Mouse (Mus musculus): ENCODE measurements around the gene Rab40c. TPM values are rescaled to one million over a fixed set of nuclear protein-coding genes. Genes with fewer than 3 reads are reported as not detected.

Gene Rab40c
- total RNA-seq, 2 experiments from 2014 or later = 9.3 to 12.6 TPM

GRCm38 (mm10) chr17:25946349-25946748, 26.8 kb upstream of the Rab40c start:
- no peak for DNase-seq

GRCm38 (mm10) chr17:25945517-25946155, 26.1 kb upstream of the Rab40c start:
- DNase-seq = peak; percentile 48

DNA sequence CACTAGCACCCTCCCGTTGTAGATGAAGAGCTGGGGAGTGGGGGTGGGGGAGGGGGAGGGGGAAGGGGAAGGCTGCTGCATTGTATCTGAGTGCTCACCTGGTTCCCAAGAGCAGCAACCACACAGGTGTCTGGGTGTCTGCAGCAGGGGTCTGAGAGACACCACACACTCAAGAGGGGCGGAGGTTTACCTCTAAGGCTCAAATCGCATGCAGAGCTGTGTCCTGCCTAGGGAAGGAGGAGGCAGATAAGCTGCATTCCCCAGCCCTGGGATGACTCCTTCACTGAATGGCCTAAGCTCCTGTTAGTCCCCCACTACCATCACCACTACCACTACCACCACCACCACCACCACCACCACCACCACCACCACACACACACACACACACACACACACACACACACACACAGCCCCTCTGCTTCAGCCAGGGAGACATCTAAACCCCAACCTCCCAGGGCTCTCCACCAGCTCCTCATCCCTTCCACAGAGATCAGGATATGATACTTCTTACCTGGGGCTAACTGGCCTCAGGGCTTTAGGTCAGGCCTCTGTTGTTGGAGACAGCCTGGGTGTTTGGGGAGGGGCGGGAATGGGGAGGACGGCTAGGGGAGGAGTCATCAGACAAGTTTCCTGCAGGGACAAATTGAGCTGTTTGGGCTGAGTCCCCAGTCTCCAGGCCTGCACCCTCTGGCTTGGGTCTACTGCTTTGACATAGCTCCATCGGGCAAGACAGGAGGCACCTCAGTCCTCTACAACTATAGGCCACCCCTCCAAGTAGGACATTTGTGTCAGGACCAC, 25.0 kb upstream of the Rab40c start, which contains the start of the genes Pigq and Nhlrc4:
Gene Pigq (minus strand): TSS at position 571 of the 798 bp plus-strand sequence.
Gene Nhlrc4 (minus strand): TSS at position 596 of the 798 bp plus-strand sequence.
- DNase-seq = no peak

- DNase-seq = no peak
Measured at GRCm38 (mm10) chr17:25943769-25944168, 24.2 kb upstream of the Rab40c start.

- no peak for DNase-seq
Measured at GRCm38 (mm10) chr17:25943221-25943620, 23.7 kb upstream of the Rab40c start.

GRCm38 (mm10) chr17:25942597-25943151, 23.1 kb upstream of the Rab40c start:
- no peak for DNase-seq

- DNase-seq = peak; percentile 84
Measured at GRCm38 (mm10) chr17:25941511-25942241, 22.1 kb upstream of the Rab40c start.

DNA sequence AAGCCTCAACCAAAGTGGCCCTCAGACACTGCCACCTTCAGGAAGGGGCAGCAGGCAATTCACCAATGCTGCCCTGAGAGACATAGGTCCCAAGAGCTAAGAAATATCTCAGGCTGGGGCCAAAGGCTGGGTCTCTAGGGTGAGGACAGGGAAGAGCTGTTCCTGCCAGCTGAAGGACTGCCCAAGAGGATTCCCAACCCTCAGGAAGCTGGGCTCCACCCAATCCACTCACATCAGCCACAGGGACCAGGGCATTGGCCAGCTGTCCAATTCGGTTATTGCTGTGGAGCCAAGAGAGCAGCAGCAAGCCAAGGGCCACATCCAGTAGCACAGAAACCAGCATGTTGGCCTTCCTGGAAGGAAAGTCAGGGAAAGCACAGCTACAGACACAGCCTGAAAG, 15.0 kb upstream of the Rab40c start:
- no peak for DNase-seq

- DNase-seq = peak; percentile 64
Measured at GRCm38 (mm10) chr17:25925348-25925747, 5.8 kb upstream of the Rab40c start.

GRCm38 (mm10) chr17:25922120-25922519, 2.6 kb upstream of the Rab40c start:
- DNase-seq = no peak

DNA sequence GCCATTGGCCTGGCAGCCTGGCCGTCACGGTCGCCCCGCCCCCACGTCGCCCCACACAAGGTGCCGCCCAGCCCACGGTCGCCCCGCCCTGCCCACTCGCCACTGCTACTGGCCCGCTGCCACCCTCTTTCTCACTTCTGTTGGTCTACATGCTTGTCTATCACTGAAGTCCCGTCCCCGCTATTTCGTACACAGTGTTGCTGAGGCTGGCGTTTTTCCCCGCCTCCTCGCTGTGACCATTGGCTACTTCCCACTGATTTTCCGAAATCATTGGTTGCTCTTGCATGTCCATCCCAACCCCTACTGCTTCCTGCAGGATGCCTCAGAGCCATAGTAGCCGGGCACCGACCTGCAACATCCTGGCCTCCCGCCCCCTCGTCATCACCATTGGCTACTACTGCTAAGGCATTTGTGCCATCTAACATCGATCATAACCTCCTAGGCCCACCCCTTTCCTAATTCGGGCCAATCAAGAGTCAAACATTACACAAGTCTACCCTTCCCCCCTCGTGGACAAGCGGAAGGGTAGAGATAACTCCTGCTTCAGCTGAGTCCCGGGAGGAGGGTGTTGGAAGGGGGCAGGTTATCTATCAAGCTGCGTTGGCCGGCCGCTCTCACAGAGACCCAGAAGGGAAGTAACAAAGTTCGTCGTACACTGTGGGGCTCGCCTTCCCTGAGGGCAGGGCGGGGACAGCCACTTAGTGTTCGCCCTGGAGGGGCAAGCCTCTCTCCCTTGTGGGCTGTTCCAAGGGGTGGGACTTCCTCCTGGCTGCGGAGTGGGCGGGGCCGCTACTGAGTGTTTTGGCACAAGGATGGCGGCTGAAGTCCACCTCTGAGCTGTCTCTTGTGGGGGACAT, 487 bp upstream of the Rab40c start:
- DNase-seq = peak; percentile 100

- DNase-seq = no peak
Measured at GRCm38 (mm10) chr17:25918037-25918750, 1.3 kb downstream of the Rab40c start.

DNA sequence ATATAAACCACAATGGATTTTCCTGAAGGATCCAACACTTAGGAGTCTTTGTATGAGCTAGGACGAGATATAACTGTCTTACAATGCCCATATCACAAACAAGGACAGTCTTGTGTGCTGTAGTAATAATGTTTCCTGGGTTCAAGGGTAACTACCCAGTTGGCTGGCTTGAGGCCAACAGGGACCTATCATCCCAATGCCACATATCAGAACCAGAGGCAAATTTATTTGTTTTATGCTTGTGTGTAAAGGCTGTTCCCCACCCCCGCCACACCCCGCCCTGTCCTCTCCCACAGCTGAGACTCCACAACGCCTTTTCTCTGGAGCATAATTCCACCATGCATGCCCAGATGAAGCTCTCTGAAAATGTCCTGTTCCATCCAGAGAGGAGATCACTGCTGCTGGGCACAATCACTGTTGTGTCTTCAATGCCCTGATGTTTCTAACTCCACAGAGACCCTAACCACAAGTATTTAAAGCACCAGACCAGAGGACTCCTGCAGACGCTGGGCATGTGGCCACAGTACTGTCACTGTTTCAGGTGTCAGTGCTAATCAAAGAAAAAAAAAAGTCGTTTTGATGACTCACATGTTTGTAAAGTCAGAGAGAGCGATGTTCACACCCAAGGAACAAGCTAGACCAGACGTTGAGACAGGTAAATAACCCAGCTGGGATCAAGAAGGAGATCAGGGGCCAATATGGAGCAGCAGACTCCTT, 2.4 kb downstream of the Rab40c start:
- DNase-seq = no peak

DNA sequence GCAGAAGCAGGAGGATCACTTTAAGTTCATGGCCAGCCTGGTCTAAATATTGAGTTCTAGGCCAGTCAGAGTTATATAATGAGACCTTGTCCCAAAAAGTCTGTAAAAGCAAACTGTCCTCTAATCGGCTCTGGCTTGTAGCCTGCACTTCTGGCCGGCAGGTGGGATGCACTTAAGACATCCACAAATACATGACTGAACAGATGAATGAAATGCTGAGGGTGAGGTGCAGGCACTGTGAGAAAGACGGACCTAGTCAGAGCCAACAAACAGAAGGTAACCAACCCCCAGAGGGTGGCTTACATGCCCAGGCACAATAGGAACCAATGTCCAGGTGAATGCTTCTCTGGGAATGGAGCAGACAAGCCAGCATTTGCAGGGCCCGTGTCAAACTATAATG, 5.2 kb downstream of the Rab40c start:
- DNase-seq = no peak

- DNase-seq = no peak
Measured at GRCm38 (mm10) chr17:25913877-25914275, 5.7 kb downstream of the Rab40c start.

- no peak for DNase-seq
Measured at GRCm38 (mm10) chr17:25913186-25913876, 6.2 kb downstream of the Rab40c start.

DNA sequence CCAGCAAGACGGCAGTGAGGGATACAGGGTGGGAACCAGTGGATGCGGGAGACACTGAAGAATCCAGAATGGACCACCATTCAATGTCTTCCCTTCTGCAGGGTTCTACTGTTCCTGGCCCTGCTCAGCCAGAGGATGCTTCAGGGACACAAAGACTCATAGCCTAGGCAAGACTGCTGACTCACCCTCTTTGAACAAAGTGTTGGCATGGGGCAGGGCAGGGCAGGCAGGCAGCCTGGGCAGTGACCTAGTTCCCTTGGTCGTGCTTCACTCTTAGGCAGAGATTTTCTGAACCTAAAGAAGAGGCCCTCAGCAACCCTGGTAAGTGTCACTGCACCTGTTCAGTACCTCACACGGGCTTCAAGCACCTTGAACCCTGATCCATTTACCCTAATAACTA, 7.7 kb downstream of the Rab40c start:
- no peak for DNase-seq

- no peak for DNase-seq
Measured at GRCm38 (mm10) chr17:25907640-25908039, 11.9 kb downstream of the Rab40c start.

DNA sequence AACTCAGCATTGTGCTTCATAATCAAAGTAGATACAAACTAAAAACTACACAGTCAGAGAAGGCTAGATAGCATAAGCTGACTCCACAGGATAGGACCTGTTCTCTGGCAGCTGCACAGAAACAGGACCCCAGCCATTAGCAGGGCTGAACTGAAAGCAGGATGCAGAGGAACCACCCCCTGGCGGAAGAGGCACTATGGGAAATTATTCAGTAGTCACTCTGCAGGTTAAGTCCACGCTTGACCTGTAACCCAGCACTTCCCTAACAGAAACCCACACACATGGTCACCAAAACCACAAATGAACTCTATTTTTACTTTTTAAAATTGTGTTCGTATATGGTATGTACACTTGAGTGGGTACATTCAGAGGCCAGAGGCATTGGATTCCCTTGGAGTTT, 16.5 kb downstream of the Rab40c start:
- DNase-seq = no peak

DNA sequence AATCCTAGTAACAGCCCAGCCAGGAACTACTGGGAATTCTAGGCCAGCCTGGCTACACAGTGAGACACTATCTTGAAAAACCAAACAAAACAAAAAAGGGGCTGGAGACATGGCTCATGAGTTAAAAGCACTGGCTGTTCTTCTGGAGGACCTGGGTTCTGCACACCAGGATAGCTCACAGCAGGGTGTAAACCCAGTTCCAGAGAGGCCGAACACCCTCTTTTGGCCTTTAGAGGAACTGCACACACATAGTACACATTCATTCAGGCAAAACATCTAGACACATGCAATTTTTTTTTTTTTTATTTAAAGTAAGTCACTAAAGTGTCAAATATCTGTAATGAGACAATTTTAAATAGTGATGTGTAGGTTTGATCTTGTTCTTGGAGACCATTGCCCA, 19.3 kb downstream of the Rab40c start:
- no peak for DNase-seq
